Mouse (Mus musculus) liver, postnatal 0 days (tissue): ENCODE data around the gene Ewsr1. TPM values are rescaled to one million over a fixed set of nuclear protein-coding genes. Genes with fewer than 3 reads are reported as not detected.
A peak's percentile ranks its signal among the peaks of the same experiment; 100 is the strongest.

Experiments used
- ATAC-seq: fragments of 200-750 bp; cut with Nextera tagmentation; 2 replicates; pipeline ENCODE4 v1.8.0; 2017; ENCODE audit warnings: mild to moderate bottlenecking, moderate library complexity
- DNase-seq: peaks from one replicate; pipeline ENCODE4 v3.0.0-alpha.2; 2016
- H3K27ac ChIP-seq: fragments of 300-500 bp; sonication (generic); 2 replicates; pipeline ENCODE4 v1.5.1; 2014; ENCODE audit warnings: antibody characterized with exemption, moderate library complexity, mild to moderate bottlenecking, low read depth
- H3K27me3 ChIP-seq: fragments of 300-500 bp; sonication (generic); 2 replicates; pipeline ENCODE4 v1.6.1; 2014; ENCODE audit warnings: low read length, control low read depth, mixed read lengths; ENCODE audit not compliant: insufficient read depth
- H3K36me3 ChIP-seq: fragments of 300-500 bp; sonication (generic); replicated peaks from 2 replicates; pipeline ENCODE4 v1.6.1; 2014; ENCODE audit warnings: mild to moderate bottlenecking, control low read depth, low read length, moderate library complexity, mixed read lengths; ENCODE audit not compliant: insufficient read depth
- H3K4me1 ChIP-seq: fragments of 300-500 bp; sonication (generic); 2 replicates; pipeline ENCODE4 v1.6.1; 2014; ENCODE audit warnings: antibody characterized with exemption, mild to moderate bottlenecking, control low read depth; ENCODE audit not compliant: insufficient read depth
- H3K4me2 ChIP-seq: fragments of 300-500 bp; sonication (generic); 2 replicates; pipeline ENCODE4 v1.6.1; 2014; ENCODE audit warnings: low read depth, mild to moderate bottlenecking, low read length, moderate library complexity, mixed read lengths
- H3K4me3 ChIP-seq: fragments of 300-500 bp; sonication (generic); 2 replicates; pipeline ENCODE4 v1.5.1; 2014; ENCODE audit warnings: low read depth, low read length
- H3K9ac ChIP-seq: fragments of 300-500 bp; sonication (generic); replicated peaks from 2 replicates; pipeline ENCODE4 v1.6.1; 2014; ENCODE audit warnings: mild to moderate bottlenecking, moderate library complexity
- H3K9me3 ChIP-seq: fragments of 300-500 bp; sonication (generic); 2 replicates; pipeline ENCODE4 v1.6.1; 2016; ENCODE audit warnings: mild to moderate bottlenecking, control low read depth, low read length, mixed read lengths
- CTCF ChIP-seq: sonication (generic); IDR thresholded peaks from 2 replicates; pipeline ENCODE4 v1.5.1; 2016; ENCODE audit warnings: antibody characterized with exemption, low read depth
- EP300 ChIP-seq: IDR thresholded peaks from 2 replicates; pipeline ENCODE4 v1.6.1; 2016; ENCODE audit warnings: antibody characterized with exemption, low read depth, mild to moderate bottlenecking
- WGBS: fragments of 180-500 bp; shearing (Covaris S2); extraction: QIAGEN DNeasy Blood & Tissue Kit; methylation state at CpG from one replicate; pipeline ENCODE4 v1.1.7; 2014; ENCODE audit not compliant: insufficient replicate concordance; 5-methylcytosine and 5-hydroxymethylcytosine counted together
- polyA plus RNA-seq: library from polyadenylated mRNA; unstranded; fragments of >200 nt; fragmentation: Nextera tagmentation; extraction: Ambion mirVana; gene quantifications from 2 replicates; pipeline ENCODE4 v1.2.1, GENCODE M21; 2015

Gene Ewsr1
- polyA plus RNA-seq, 1 experiment from 2014 or later = 157 TPM

DNA sequence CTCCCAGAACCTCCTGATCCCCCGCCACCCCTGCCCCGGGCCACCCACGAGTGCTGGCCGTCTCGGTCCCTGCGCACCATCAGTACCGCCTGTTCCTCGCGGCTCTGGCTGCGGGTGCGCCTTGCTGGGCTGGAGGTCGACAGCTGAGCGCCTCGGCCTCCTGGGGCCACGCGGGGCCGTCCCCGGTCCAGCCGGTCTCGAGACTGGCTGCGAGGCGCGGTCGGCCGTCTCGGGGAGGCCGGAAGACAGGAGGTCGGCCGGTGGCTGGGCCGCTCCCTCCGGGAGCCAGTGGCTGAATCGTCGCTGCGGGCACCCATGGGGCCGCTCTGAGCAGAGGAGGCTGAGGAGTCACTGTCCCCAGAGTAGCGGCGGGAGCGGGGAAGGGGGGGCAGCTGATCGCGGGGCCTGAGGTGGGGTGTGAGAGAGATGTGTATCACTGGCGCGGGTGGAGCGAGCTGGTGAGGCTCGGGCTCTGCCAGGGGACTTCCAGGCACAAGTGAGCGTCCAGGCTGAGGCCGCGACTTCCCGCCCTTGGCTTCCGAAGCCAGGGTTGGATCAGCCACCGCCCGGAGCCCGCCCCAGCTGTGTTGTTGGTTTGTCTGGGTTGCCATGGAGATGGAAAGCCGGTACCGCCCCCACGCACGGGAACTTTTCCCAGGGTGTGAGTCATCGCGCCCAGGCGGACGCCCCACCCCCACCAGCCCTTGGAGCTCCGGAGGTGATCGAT, 37.5 kb downstream of the Ewsr1 start:
- peak overlapping the region; percentile 39 for H3K4me3 ChIP-seq
- H3K27ac ChIP-seq = no peak overlapping the region
- H3K9me3 ChIP-seq = no peaks in the 10 kb centered on the region
- no peak for TF ChIP-seq CTCF
- no peak; the same call in 1 of the 2 replicates for TF ChIP-seq EP300
- DNase-seq = peak; percentile 91
- peak overlapping the region; percentile 53 for H3K9ac ChIP-seq
- peaks cover 80% of the 10 kb centered on the region for H3K27me3 ChIP-seq
- WGBS = 5% methylated on average over 52 of the region's 62 CpGs
- peaks cover 51% of the 10 kb centered on the region for H3K4me1 ChIP-seq
- no peaks in the 10 kb centered on the region for H3K36me3 ChIP-seq
- peak overlapping the region; percentile 74 for H3K4me2 ChIP-seq
- ATAC-seq = peak; percentile 74

DNA sequence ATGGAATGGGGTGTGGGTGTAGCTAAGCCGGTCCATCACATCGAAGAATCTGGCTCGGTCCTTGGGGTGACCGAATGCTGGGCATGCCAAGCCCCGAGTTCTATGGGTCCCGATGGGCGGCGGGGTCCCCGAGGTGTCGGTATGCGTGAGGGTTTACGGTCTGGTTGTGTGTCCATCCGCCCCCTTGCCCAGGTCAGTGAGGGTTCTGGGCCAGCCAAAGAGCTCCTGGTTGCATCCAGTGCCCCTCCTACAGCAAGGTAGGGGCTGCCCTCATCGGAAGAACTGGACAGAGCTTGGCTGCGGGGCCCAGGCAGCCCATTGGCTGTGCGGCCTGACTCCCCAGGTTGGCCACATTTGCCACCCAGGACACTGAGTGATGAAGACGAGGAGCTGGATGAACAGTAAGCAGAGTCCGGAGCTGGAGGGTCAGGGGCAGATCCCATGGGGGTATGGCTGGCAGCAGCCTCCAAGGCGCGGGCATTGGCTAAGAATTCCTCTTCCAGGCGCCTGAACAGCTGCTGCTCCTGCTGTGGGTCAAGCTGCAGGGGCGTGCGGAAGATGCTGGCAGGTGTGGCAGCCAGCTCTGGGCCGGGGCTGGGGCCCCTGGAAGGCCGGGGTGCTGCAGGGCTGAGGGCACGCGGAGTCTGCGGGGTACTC, 38.2 kb downstream of the Ewsr1 start:
- H3K36me3 ChIP-seq = no peaks in the 10 kb centered on the region
- H3K9me3 ChIP-seq = no peaks in the 10 kb centered on the region
- peak overlapping the region; percentile 31; the same call in 1 of the 2 replicates for H3K9ac ChIP-seq
- no peak for ATAC-seq
- peak overlapping the region; percentile 74; the same call in 1 of the 2 replicates for H3K4me2 ChIP-seq
- no peak for DNase-seq
- WGBS = 69% methylated on average over 26 of the region's 28 CpGs
- H3K4me3 ChIP-seq = peak overlapping the region; percentile 39; the same call in 1 of the 2 replicates
- peaks cover 87% of the 10 kb centered on the region for H3K27me3 ChIP-seq
- H3K27ac ChIP-seq = no peak overlapping the region
- no peak for TF ChIP-seq EP300
- TF ChIP-seq CTCF = no peak
- peaks cover 51% of the 10 kb centered on the region for H3K4me1 ChIP-seq

DNA sequence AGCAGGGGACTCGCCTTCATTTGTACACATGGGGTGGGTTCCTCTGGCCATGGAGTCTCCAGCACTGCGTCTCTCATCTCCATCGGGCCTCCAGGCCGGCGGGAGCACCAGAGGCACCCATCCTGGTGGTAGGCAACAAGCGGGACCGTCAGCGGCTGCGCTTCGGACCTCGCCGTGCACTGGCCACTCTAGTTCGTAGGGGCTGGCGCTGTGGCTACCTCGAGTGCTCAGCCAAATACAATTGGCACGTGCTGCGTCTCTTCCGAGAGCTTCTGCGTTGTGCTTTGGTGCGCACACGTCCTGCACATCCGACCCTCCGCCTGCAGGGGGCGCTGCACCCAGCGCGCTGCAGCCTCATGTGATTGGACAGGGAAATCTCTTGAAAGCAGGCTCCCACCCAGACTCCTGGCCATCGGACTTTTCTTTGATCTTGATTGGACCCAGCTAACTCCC, 39.3 kb downstream of the Ewsr1 start:
- peaks cover 91% of the 10 kb centered on the region for H3K27me3 ChIP-seq
- no peaks in the 10 kb centered on the region for H3K36me3 ChIP-seq
- H3K9me3 ChIP-seq = no peaks in the 10 kb centered on the region
- H3K4me1 ChIP-seq = peaks cover 50% of the 10 kb centered on the region
- ATAC-seq (no peak), DNase-seq (peak; percentile 60)
- H3K4me3 ChIP-seq = no peak overlapping the region
- no peak overlapping the region for H3K9ac ChIP-seq
- no peak overlapping the region for H3K27ac ChIP-seq
- 12% methylated on average over 27 of the region's 27 CpGs for WGBS
- peak; percentile 90 for TF ChIP-seq CTCF
- no peak for TF ChIP-seq EP300
- no peak overlapping the region for H3K4me2 ChIP-seq

DNA sequence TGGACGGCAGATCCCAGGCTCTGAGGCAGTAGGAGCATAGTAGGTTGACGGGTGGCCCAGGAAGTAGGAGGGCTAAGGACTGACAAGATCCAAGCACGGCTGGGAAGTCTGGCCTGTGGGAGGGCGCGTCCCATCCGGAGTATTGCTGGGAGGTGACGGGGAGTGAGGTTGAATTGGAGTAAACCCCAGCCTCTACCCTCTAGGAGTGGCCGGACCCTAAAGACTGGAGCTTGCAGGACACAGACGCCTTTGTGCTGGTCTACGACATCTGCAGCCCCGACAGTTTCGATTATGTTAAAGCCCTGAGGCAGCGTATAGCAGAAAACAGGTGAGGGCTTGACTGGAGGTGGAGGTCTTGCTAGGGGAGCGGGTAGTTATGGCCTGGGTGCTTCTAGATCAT, 39.8 kb downstream of the Ewsr1 start:
- 30% methylated on average over 14 of the region's 14 CpGs for WGBS
- TF ChIP-seq EP300 (no peak), CTCF (no peak)
- ATAC-seq = no peak
- H3K9ac ChIP-seq = no peak overlapping the region
- peaks cover 86% of the 10 kb centered on the region for H3K27me3 ChIP-seq
- peaks cover 45% of the 10 kb centered on the region for H3K4me1 ChIP-seq
- no peaks in the 10 kb centered on the region for H3K36me3 ChIP-seq
- DNase-seq = no peak
- no peak overlapping the region for H3K27ac ChIP-seq
- no peak overlapping the region for H3K4me2 ChIP-seq
- no peaks in the 10 kb centered on the region for H3K9me3 ChIP-seq
- H3K4me3 ChIP-seq = 0 out of 2 replicates have a peak overlapping the region, but pooled peaks have one; percentile 13

DNA sequence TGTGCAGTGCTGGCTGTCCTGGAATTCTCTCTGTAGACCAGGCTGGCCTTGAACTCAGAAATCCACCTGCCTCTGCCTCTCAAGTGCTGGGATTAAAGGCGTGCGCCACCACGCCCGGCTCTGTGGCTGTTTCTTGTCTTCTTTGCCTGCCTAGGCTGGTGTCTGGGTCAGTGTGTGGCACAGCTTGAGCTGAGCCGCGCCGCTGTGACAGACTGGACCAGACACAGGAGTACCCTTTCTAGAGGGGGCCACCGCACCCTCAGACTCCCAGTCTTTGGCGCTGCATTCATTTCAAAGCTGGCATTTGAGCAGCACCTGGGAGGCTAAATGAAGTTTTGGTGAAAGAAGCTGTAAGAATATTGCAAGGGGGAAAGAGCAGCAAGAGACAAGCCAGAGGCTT, 40.3 kb downstream of the Ewsr1 start:
- ATAC-seq (no peak), DNase-seq (no peak)
- Histone ChIP-seq H3K27ac (no peak overlapping the region), H3K4me3 (no peak overlapping the region), H3K36me3 (no peaks in the 10 kb centered on the region), H3K9ac (no peak overlapping the region), H3K4me2 (no peak overlapping the region; the same call in 1 of the 2 replicates), H3K9me3 (no peaks in the 10 kb centered on the region), H3K27me3 (peaks cover 82% of the 10 kb centered on the region), H3K4me1 (peaks cover 41% of the 10 kb centered on the region)
- WGBS = 28% methylated on average over 9 of the region's 9 CpGs
- no peak for TF ChIP-seq EP300
- no peak for TF ChIP-seq CTCF

DNA sequence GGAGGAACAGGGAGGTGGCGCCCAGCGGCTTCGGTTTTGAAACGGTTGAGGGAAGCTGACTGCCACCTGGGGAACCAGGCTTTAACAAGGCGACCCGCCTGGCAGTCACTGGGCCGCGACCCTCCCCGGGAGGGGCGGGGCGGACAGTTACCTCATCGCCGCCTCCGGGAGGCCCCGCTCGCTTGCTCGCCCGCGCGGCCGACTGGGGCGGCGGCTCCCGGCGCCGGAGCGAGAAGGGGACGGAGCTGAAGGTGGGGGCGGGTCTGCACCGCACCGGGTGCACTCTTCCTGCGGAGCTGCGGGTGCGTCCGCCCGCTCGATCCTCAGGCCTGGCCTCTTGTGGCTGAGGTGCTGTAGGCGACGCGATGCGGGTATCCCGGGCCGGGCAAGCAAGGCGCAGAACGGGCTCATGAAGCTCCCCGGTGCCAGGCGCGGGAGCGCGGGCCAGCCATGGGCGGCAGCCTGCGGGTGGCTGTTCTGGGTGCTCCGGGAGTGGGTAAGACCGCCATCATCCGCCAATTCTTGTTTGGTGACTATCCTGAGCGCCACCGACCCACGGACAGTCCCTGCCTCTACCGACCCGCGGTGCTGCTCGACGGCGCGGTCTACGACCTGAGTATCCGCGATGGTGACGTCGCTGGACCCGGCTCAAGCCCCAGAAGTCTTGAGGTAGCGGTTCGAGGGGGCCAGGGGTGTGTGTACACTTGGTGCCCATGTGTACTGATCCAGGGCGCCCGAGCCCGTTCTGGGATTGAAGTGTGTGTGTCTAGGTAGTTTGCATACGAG, 41.0 kb downstream of the Ewsr1 start, which contains the start of gene Rasl10a:
Rasl10a (plus strand) TSS at position 273 of the 786 bp plus-strand sequence.
- 3% methylated on average over 69 of the region's 77 CpGs for WGBS
- Histone ChIP-seq H3K4me2 (peak within 1 kb of the TSS; percentile 82), H3K9ac (peak within 1 kb of the TSS; percentile 47), H3K4me3 (peak within 1 kb of the TSS; percentile 50), H3K27me3 (peaks cover 74% of the 10 kb centered on the region), H3K27ac (no peak within 1 kb of the TSS), H3K4me1 (peaks cover 41% of the 10 kb centered on the region), H3K36me3 (no peaks in the 10 kb centered on the region), H3K9me3 (no peaks in the 10 kb centered on the region)
- TF ChIP-seq EP300 (no peak), CTCF (no peak)
- ATAC-seq = no peak
- peak; percentile 64 for DNase-seq
